Mouse (Mus musculus) WW6 (cell line): ENCODE data around the gene Ago3.

Source experiments
- DNase-seq: peaks from one replicate; pipeline ENCODE4 v3.0.0-alpha.2; 2013; ENCODE audit warnings: low read depth, low spot score

Gene Ago3

GRCm38 (mm10) chr4:126310344-126310743 lies 119.0 kb downstream of the Ago3 start:
- no peak for DNase-seq

- peak; percentile 85 for DNase-seq
Observed at GRCm38 (mm10) chr4:126309922-126310309, 119.4 kb downstream of the Ago3 start.

GRCm38 (mm10) chr4:126309211-126309921 lies 120.0 kb downstream of the Ago3 start:
- DNase-seq = no peak

- DNase-seq = no peak
Observed at GRCm38 (mm10) chr4:126306827-126307226, 122.5 kb downstream of the Ago3 start.

- no peak for DNase-seq
Observed at GRCm38 (mm10) chr4:126306058-126306457, 123.3 kb downstream of the Ago3 start.

GRCm38 (mm10) chr4:126305428-126305827 lies 123.9 kb downstream of the Ago3 start:
- no peak for DNase-seq

GRCm38 (mm10) chr4:126303877-126304276 lies 125.5 kb downstream of the Ago3 start:
- no peak for DNase-seq

- DNase-seq = no peak
Observed at GRCm38 (mm10) chr4:126301584-126302309, 127.6 kb downstream of the Ago3 start.

- DNase-seq = no peak
Observed at GRCm38 (mm10) chr4:126300916-126301583, 128.3 kb downstream of the Ago3 start.

GRCm38 (mm10) chr4:126296617-126297101 lies 132.7 kb downstream of the Ago3 start:
- no peak for DNase-seq

GRCm38 (mm10) chr4:126295937-126296336 lies 133.4 kb downstream of the Ago3 start:
- DNase-seq = no peak

GRCm38 (mm10) chr4:126295152-126295551 lies 134.2 kb downstream of the Ago3 start:
- no peak for DNase-seq

- DNase-seq = no peak
Observed at GRCm38 (mm10) chr4:126291196-126291595, 138.2 kb downstream of the Ago3 start.

- DNase-seq = no peak
Observed at GRCm38 (mm10) chr4:126290314-126290713, 139.0 kb downstream of the Ago3 start.

- DNase-seq = no peak
Observed at GRCm38 (mm10) chr4:126288085-126288666, 141.2 kb downstream of the Ago3 start.

GRCm38 (mm10) chr4:126287302-126287995 lies 141.9 kb downstream of the Ago3 start:
- no peak for DNase-seq

- DNase-seq = no peak
Observed at GRCm38 (mm10) chr4:126286492-126286891, 142.9 kb downstream of the Ago3 start, which contains the start of gene Col8a2. Gene Col8a2, plus strand, starts transcription at chr4:126286793.

- DNase-seq = no peak
Observed at GRCm38 (mm10) chr4:126283582-126283981, 145.8 kb downstream of the Ago3 start.

GRCm38 (mm10) chr4:126281706-126282105 lies 147.7 kb downstream of the Ago3 start:
- DNase-seq = no peak
